Mouse (Mus musculus) midbrain, postnatal 0 days (tissue): Measurements from ENCODE around the gene Cftr. TPM values are rescaled to one million over a fixed set of nuclear protein-coding genes. Genes with fewer than 3 reads are reported as not detected.
A peak's percentile ranks its signal among the peaks of the same experiment; 100 is the strongest.

Experiments used
- ATAC-seq: fragments of 200-750 bp; cut with Nextera tagmentation; 2 replicates; pipeline ENCODE4 v1.8.0; 2017; ENCODE audit warnings: moderate number of reproducible peaks, mild to moderate bottlenecking, moderate TSS enrichment, moderate library complexity; ENCODE audit not compliant: low FRiP score
- DNase-seq: peaks from one replicate; pipeline ENCODE4 v3.0.0-alpha.2; 2015; ENCODE audit warnings: low spot score
- H3K27ac ChIP-seq: fragments of 300-500 bp; sonication (generic); 2 replicates; pipeline ENCODE4 v1.5.1; 2014; ENCODE audit warnings: low read depth, mild to moderate bottlenecking, low read length, mixed read lengths
- H3K27me3 ChIP-seq: fragments of 300-500 bp; sonication (generic); 2 replicates; pipeline ENCODE4 v1.6.1; 2014; ENCODE audit warnings: low read length, control low read depth, mixed read lengths; ENCODE audit not compliant: insufficient read depth
- H3K36me3 ChIP-seq: fragments of 300-500 bp; sonication (generic); 2 replicates; pipeline ENCODE4 v1.6.1; 2014; ENCODE audit warnings: low read length, control low read depth, mixed read lengths; ENCODE audit not compliant: insufficient read depth
- H3K4me1 ChIP-seq: fragments of 300-500 bp; sonication (generic); 2 replicates; pipeline ENCODE4 v1.6.1; 2014; ENCODE audit warnings: mild to moderate bottlenecking, control low read depth, antibody characterized with exemption, low read length, mixed read lengths; ENCODE audit not compliant: insufficient read depth
- H3K4me2 ChIP-seq: fragments of 300-500 bp; sonication (generic); 2 replicates; pipeline ENCODE4 v1.6.1; 2014; ENCODE audit warnings: low read depth, mild to moderate bottlenecking, low read length, mixed read lengths; ENCODE audit not compliant: poor library complexity, severe bottlenecking
- H3K4me3 ChIP-seq: fragments of 300-500 bp; sonication (generic); 2 replicates; pipeline ENCODE4 v1.5.1; 2014; ENCODE audit warnings: low read depth, mild to moderate bottlenecking, low read length, moderate library complexity
- H3K9ac ChIP-seq: fragments of 300-500 bp; sonication (generic); replicated peaks from 2 replicates; pipeline ENCODE4 v1.6.1; 2014; ENCODE audit warnings: mild to moderate bottlenecking, low read length, moderate library complexity, mixed read lengths; ENCODE audit not compliant: poor library complexity, severe bottlenecking
- H3K9me3 ChIP-seq: fragments of 300-500 bp; sonication (generic); 2 replicates; pipeline ENCODE4 v1.6.1; 2016; ENCODE audit warnings: low read length, control low read depth
- CTCF ChIP-seq: IDR thresholded peaks from 2 replicates; pipeline ENCODE4 v1.5.1; 2016; ENCODE audit warnings: antibody characterized with exemption, mild to moderate bottlenecking
- WGBS: fragments of 180-500 bp; shearing (Covaris S2); extraction: QIAGEN DNeasy Blood & Tissue Kit; methylation state at CpG from one replicate; pipeline ENCODE4 v1.1.7; 2014; 5-methylcytosine and 5-hydroxymethylcytosine counted together
- polyA plus RNA-seq: library from polyadenylated mRNA; unstranded; fragments of >200 nt; fragmentation: Nextera tagmentation; extraction: Ambion mirVana; gene quantifications from 2 replicates; pipeline ENCODE4 v1.2.1, GENCODE M21; 2015
- total RNA-seq: library from RNA; depleted of rRNA; stranded (reverse); fragments of >200 nt; gene quantifications from 2 replicates; pipeline ENCODE4 v1.2.3, GENCODE M21; 2014

Cftr gene
- total and polyA plus RNA-seq, 2 experiments from 2014 or later = 0.58 to 1.6 TPM

DNA sequence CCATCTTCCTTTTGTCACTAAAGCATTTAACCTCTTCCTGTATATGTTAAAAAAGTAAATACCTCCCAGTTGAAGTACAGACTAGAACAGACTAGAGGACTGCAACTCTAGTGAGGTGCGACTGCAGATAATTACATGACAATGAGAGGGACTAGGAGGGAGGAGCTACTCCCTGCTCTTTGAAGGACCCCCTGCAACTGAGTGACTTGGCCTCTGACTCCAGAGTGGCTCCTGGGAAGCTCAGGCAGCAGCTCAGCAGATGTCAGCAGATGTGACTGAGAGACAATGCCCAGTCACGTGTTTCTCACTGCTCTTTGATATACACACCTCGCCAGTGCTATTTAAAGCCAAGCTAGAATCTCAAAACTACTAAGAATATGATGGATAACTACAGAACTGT lies 54.7 kb downstream of the Cftr start:
- Histone ChIP-seq H3K36me3 (no peaks in the 10 kb centered on the region), H3K9ac (no peak overlapping the region), H3K9me3 (no peaks in the 10 kb centered on the region), H3K27ac (no peak overlapping the region), H3K27me3 (no peaks in the 10 kb centered on the region), H3K4me2 (no peak overlapping the region), H3K4me3 (no peak overlapping the region), H3K4me1 (no peaks in the 10 kb centered on the region)
- 7% methylated on average over 3 of the region's 3 CpGs for WGBS
- no peak for TF ChIP-seq CTCF
- DNase-seq (no peak), ATAC-seq (no peak)

DNA sequence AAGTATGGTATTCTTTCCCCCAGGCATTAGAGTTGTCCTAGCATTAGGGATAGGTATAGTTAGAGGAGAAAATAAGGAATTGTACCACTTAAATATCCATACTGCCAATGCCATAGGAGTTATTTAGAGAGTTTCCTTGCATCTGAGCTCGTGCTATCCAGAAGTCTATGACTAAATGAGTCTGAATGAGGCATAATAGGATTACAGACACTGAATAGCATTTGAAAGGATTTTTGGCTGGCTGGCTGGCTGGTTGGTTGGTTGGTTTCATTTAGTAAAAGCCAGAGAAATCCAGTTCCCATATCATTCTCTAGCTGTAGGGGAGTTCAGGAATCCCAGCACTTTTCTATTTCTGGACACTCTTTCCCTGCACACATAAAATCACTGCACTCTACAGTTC lies 76.0 kb downstream of the Cftr start:
- Histone ChIP-seq H3K4me3 (no peak overlapping the region), H3K4me1 (no peaks in the 10 kb centered on the region), H3K36me3 (no peaks in the 10 kb centered on the region), H3K27ac (no peak overlapping the region), H3K9me3 (no peaks in the 10 kb centered on the region), H3K27me3 (no peaks in the 10 kb centered on the region), H3K9ac (no peak overlapping the region), H3K4me2 (no peak overlapping the region)
- WGBS = 7% methylated on average over 1 of the region's 1 CpGs
- TF ChIP-seq CTCF = no peak
- no peak for DNase-seq
- ATAC-seq = no peak

DNA sequence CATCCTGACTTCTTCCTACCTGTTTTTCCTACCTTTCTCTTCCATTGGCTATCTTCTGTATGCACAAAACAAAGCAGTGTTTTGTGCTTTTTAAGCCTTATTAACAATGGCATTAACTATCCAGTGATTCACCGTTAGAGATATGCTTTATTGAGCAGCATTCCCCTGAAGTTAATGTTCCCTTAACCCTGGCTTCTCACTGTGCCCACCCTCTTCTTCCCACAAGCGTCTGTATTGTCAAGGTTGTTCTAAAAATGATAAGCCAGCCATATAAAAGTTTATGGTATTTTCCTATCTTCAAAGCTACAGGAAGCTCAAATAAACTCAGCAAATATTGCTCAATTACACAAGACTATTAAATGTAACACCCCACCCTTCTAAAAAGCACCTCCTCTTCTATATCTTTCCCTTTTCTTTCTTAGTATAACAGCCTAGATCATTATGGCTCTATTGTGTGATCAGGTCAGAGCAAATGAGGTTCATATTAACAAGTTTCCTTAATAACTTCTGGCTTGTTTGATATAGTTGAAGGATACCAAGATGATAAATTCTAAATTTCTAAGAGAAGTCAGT lies 77.5 kb downstream of the Cftr start:
- no peaks in the 10 kb centered on the region for H3K36me3 ChIP-seq
- DNase-seq = no peak
- H3K27ac ChIP-seq = no peak overlapping the region
- 48% methylated on average over 2 of the region's 2 CpGs for WGBS
- H3K4me2 ChIP-seq = no peak overlapping the region
- TF ChIP-seq CTCF = no peak
- H3K4me3 ChIP-seq = no peak overlapping the region
- no peak overlapping the region for H3K9ac ChIP-seq
- no peaks in the 10 kb centered on the region for H3K9me3 ChIP-seq
- no peak for ATAC-seq
- H3K27me3 ChIP-seq = no peaks in the 10 kb centered on the region
- H3K4me1 ChIP-seq = no peaks in the 10 kb centered on the region

DNA sequence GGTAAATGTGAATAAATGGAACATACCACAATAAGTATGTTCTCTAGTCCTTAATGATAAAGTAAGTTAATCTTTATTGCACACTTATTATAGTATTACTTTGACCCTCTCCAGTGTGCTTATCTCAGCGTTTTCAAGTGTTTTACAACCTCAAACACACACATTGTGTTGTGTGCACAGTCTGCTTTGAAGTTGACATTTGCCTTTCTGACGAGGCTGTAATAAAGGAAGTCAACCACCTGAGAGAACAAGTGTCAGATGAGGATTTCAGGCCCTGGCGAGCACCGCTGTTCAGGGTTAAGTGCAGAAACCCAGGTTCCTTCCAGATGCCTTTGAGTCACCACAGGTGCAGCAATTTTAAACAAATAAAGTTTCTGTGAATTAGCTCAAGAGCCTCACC lies 78.0 kb downstream of the Cftr start:
- H3K9ac ChIP-seq = no peak overlapping the region
- H3K27me3 ChIP-seq = no peaks in the 10 kb centered on the region
- DNase-seq = no peak
- 46% methylated on average over 4 of the region's 4 CpGs for WGBS
- H3K9me3 ChIP-seq = no peaks in the 10 kb centered on the region
- ATAC-seq = no peak
- H3K4me1 ChIP-seq = no peaks in the 10 kb centered on the region
- TF ChIP-seq CTCF = no peak
- H3K36me3 ChIP-seq = no peaks in the 10 kb centered on the region
- no peak overlapping the region for H3K4me3 ChIP-seq
- no peak overlapping the region for H3K27ac ChIP-seq
- no peak overlapping the region for H3K4me2 ChIP-seq

DNA sequence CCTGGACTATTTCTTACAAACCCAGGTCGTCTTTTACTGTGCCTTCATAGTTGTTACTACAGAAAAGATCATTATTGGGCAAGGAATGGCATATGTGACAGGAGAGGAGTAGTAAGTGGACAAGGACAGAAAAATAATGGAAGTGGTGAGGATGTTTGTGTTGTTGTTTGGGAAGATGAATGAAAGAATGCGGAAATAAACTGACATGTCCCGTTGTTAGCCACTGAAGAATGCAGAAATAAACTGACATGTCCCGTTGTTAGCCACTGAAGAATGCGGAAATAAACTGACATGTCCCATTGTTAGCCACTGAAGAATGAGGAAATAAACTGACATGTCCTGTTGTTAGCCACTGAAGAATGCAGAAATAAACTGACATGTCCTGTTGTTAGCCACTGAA lies 84.1 kb downstream of the Cftr start:
- peak; percentile 15 for DNase-seq
- Histone ChIP-seq H3K36me3 (no peaks in the 10 kb centered on the region), H3K4me2 (no peak overlapping the region), H3K9ac (no peak overlapping the region), H3K27me3 (no peaks in the 10 kb centered on the region), H3K9me3 (no peaks in the 10 kb centered on the region), H3K27ac (no peak overlapping the region), H3K4me3 (no peak overlapping the region), H3K4me1 (no peaks in the 10 kb centered on the region)
- no peak for TF ChIP-seq CTCF
- no peak for ATAC-seq
- 29% methylated on average over 5 of the region's 5 CpGs for WGBS

DNA sequence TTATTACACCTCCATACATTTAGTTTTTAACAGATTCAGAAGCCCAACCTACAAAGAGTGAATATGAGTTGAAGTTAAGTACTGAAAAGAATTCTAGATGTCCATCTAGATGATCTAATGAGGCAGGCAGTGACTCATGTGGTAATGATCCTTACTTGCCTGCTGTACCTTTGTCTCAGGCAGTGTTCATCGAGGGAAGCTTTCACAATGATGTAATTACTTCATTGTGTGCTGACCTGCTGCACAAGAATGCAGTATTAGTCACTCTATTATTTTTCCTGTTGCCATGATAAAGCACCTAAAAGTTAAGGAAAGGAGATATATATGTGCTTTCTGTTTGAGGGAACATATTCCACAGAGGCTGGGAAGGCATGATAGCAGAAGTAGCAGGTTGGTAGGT lies 100.5 kb downstream of the Cftr start:
- no peak overlapping the region for H3K27ac ChIP-seq
- H3K4me3 ChIP-seq = no peak overlapping the region
- TF ChIP-seq CTCF = no peak
- no peak for DNase-seq
- no peaks in the 10 kb centered on the region for H3K27me3 ChIP-seq
- no peaks in the 10 kb centered on the region for H3K36me3 ChIP-seq
- H3K4me1 ChIP-seq = no peaks in the 10 kb centered on the region
- H3K9ac ChIP-seq = no peak overlapping the region
- no peak for ATAC-seq
- H3K9me3 ChIP-seq = no peaks in the 10 kb centered on the region
- no peak overlapping the region for H3K4me2 ChIP-seq
- WGBS = 24% methylated on average over 1 of the region's 1 CpGs
